Mouse (Mus musculus) layer of hippocampus, adult 9-10 months (tissue): ENCODE results near the gene Dzip1.

Experiments
- DNase-seq: peaks from one replicate; pipeline ENCODE4 v3.0.0; 2022; ENCODE audit warnings: low spot score

The Dzip1 gene

GRCm38 (mm10) chr14:118922251-118922650 lies 3.0 kb downstream of the Dzip1 start:
- DNase-seq: no peak

DNA sequence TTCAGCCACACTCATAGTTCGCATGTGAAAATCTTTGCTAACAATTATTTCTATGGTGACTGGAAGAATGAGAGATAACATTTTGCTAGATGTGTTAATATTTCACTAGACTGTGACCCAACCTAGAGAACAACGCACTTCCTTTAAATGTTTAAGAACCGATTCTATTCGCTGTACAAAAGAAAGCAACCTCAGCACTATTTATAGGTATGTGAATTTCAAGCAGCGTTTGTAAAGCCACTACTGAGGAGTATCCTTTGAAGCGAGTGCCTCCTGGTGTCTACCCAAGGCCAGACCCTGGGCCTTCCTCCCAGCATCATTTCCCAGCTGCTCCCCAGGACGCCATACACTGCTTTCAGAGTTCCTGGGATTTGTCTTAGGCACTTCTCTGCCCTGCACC lies 4.6 kb downstream of the Dzip1 start:
- DNase-seq: no peak

GRCm38 (mm10) chr14:118919025-118919424 lies 6.2 kb downstream of the Dzip1 start:
- no peak for DNase-seq

- no peak for DNase-seq
Observed at GRCm38 (mm10) chr14:118913651-118914050, 11.6 kb downstream of the Dzip1 start.

- DNase-seq: no peak
Observed at GRCm38 (mm10) chr14:118911521-118911920, 13.7 kb downstream of the Dzip1 start.

GRCm38 (mm10) chr14:118910332-118911222 lies 14.7 kb downstream of the Dzip1 start:
- no peak for DNase-seq

GRCm38 (mm10) chr14:118909872-118910271 lies 15.4 kb downstream of the Dzip1 start:
- no peak for DNase-seq

DNA sequence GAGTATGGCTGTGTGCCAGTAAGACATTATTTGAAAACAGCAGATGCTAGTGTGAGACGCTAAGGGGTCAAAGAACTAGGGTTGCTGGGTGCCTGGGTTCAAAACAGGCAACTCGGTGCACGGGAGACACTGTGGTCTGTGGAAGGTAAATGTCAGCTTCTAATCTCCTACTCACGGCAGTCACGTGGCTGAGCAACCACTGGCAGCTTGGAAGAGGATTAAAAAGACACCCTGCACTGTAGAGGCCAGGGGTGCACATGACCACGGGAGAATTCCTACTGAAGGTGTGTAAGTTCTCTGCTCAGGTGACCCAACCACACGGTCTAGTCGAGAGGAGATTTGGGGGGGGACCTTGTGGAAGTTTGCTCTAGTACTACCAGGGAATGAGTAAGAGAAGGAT lies 17.7 kb downstream of the Dzip1 start:
- DNase-seq: no peak

GRCm38 (mm10) chr14:118903867-118904562 lies 21.2 kb downstream of the Dzip1 start:
- no peak for DNase-seq

- DNase-seq: no peak
Observed at GRCm38 (mm10) chr14:118903397-118903796, 21.9 kb downstream of the Dzip1 start.

GRCm38 (mm10) chr14:118900911-118901310 lies 24.3 kb downstream of the Dzip1 start:
- no peak for DNase-seq

DNA sequence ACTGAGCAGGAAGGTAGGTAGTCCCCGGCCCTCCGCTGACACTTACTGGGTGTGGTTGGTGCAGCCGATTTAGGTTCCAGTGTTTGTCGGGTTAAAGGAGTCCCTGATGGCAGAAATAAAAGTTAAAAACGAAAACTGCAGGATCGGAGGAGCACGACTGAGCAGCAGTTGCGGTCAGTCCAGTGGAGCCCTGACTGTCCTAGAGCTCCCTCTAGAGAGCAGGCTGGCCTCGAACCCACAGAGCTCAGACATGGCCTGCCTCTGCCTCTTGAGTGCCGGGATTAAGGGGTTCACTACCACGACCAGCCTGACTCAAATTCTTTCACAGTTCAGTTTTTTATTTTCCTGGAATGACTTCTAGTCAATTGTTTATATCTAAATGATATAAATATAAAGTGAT lies 25.3 kb downstream of the Dzip1 start:
- DNase-seq: no peak

DNA sequence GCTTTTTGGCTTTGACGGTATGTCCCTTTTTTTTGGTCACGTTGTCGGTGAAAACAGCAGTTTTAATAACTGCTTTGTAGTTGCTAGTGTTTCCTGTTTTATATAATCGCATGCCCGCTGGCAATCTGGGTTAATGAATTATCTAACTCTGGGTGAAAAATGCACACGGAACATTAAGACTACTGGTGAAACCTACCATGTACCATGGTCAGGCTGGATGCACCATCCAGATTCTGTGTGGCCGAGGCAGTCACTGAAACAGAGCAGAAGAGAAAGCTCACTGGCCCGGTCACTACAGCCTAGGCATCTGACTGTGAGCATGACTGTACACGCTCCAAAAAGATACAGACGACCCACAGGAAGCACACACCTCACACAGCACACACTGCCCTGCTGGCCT lies 29.6 kb downstream of the Dzip1 start:
- no peak for DNase-seq

DNA sequence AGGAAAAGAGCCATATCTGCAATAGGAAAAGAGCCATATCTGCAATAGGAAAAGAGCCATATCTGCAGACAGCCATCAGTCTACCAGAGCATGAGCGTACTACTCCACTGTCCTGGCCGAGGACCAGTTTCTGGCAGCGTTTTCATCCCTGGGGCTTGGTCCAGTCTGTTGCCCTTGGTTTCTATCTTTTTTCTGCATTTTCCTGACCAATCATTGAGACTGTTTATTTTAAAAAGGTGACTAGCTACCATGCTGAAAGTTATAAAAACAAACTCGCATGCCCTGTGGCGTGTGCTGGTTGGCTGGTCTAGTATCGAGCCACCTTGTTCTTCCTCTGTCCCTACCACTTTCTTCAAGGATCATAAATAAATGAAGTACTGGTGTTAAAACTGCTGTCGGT lies 30.0 kb downstream of the Dzip1 start:
- no peak for DNase-seq

GRCm38 (mm10) chr14:118890101-118890500 lies 35.2 kb downstream of the Dzip1 start:
- DNase-seq: no peak

DNA sequence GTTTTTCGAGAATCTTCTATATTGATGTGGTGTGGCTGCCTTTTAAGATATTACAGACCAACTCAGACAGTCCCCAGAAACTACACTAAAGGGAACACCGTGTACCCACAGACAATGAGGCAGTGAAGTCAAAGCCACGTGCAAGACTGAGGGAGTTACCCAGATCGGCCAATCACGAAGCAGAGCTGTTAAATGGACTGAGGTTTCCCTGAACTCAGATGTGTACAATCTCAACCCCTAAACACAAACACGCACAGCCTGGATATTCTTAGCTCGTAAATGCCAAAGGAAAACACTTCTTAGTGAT lies 41.1 kb downstream of the Dzip1 start:
- no peak for DNase-seq

- no peak for DNase-seq
Observed at GRCm38 (mm10) chr14:118883344-118884249, 41.7 kb downstream of the Dzip1 start.

DNA sequence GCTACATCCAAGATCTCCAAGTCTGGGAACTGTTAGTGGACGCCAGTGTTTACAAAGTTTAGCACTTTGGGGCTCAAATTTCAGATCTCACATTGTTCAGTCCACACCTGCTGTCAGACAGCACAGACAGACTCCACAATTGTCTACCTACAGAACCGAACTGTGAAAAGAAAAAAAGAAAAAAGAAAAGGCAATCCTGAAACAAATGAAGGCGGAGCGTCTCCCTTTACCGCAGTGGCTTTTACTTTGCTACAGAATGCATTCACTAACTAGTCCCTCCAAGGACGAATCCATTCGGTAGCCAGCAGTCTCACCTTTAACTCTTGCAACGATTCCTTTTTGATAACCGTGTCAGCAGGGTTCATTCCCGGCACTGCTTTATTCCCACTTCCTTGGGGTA lies 44.6 kb downstream of the Dzip1 start:
- no peak for DNase-seq

DNA sequence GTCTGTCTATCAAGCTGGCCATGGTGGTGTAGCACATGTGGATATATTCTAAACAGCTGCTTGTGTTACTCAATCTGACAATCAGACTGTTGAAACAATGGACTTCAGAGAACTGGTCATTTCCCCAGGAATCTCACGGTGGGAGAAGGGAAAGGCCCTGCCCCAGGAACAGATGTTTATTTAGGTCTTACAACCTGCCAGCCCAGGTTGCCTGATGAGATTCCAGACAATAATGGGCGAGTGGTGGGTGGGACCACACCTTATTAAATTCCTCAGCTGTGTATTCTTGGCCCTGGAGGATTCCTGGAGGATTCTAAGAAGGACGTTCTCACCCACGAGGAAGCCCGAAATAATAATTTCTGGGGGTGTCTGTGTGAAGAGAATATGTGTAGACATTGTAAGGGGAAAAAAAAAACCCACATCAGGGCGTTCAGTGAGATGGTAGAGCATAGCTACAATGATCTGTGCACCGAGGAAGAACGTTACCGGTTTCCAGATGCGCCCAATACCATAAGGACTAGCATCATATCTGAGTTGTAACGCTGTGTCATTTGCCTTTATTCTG lies 46.8 kb downstream of the Dzip1 start:
- no peak for DNase-seq

- no peak for DNase-seq
Observed at GRCm38 (mm10) chr14:118874786-118875415, 50.4 kb downstream of the Dzip1 start.

- DNase-seq: no peak
Observed at GRCm38 (mm10) chr14:118874126-118874525, 51.1 kb downstream of the Dzip1 start.

- no peak for DNase-seq
Observed at GRCm38 (mm10) chr14:118869712-118870111, 55.5 kb downstream of the Dzip1 start.
